Mouse (Mus musculus) stomach, embryonic 14.5 days (tissue): ENCODE measurements around the gene Gjd3. TPM values are rescaled to one million over a fixed set of nuclear protein-coding genes. Genes with fewer than 3 reads are reported as not detected.
"Not testable (repeated sequence)": the region's sequence is repeated elsewhere in the genome, so short reads cannot be mapped to it uniquely, and the experiment has no call there.

ENCODE experiments used
- ATAC-seq: fragments of 200-750 bp; cut with Nextera tagmentation; 2 replicates; pipeline ENCODE4 v1.8.0; 2017; ENCODE audit warnings: low read depth, moderate TSS enrichment; ENCODE audit not compliant: insufficient number of reproducible peaks, insufficient read depth, low FRiP score
- H3K27ac ChIP-seq: fragments of 300-500 bp; sonication (generic); 2 replicates; pipeline ENCODE4 v1.5.1; 2014; ENCODE audit warnings: mild to moderate bottlenecking, low read length, moderate library complexity, mixed read lengths
- H3K27me3 ChIP-seq: fragments of 300-500 bp; sonication (generic); 2 replicates; pipeline ENCODE4 v1.6.1; 2014; ENCODE audit warnings: low read length, control low read depth, mixed read lengths; ENCODE audit not compliant: control insufficient read depth, insufficient read depth
- H3K36me3 ChIP-seq: fragments of 300-500 bp; sonication (generic); 2 replicates; pipeline ENCODE4 v1.6.1; 2014; ENCODE audit warnings: mild to moderate bottlenecking, control low read depth, low read length, moderate library complexity, mixed read lengths; ENCODE audit not compliant: control insufficient read depth, insufficient read depth
- H3K4me1 ChIP-seq: fragments of 300-500 bp; sonication (generic); 2 replicates; pipeline ENCODE4 v1.6.1; 2014; ENCODE audit warnings: low read length, control low read depth, mixed read lengths; ENCODE audit not compliant: control insufficient read depth, insufficient read depth
- H3K4me2 ChIP-seq: fragments of 300-500 bp; sonication (generic); replicated peaks from 2 replicates; pipeline ENCODE4 v1.6.1; 2014; ENCODE audit warnings: low read depth, low read length, control low read depth
- H3K4me3 ChIP-seq: fragments of 300-500 bp; sonication (generic); 2 replicates; pipeline ENCODE4 v1.5.1; 2014; ENCODE audit warnings: low read depth, low read length, control low read depth
- H3K9ac ChIP-seq: fragments of 300-500 bp; sonication (generic); replicated peaks from 2 replicates; pipeline ENCODE4 v1.6.1; 2014; ENCODE audit warnings: low read depth, mild to moderate bottlenecking, control low read depth, low read length, moderate library complexity, mixed read lengths
- H3K9me3 ChIP-seq: fragments of 300-500 bp; sonication (generic); 2 replicates; pipeline ENCODE4 v1.6.1; 2016; ENCODE audit warnings: low read depth, low read length, control low read depth; ENCODE audit not compliant: control insufficient read depth
- WGBS: fragments of 180-500 bp; shearing (Covaris S2); extraction: QIAGEN DNeasy Blood & Tissue Kit; methylation state at CpG from one replicate; pipeline ENCODE4 v1.1.7; 2014; 5-methylcytosine and 5-hydroxymethylcytosine counted together
- polyA plus RNA-seq: library from polyadenylated mRNA; unstranded; fragments of >200 nt; fragmentation: Nextera tagmentation; extraction: Ambion mirVana; gene quantifications from 2 replicates; pipeline ENCODE4 v1.2.1, GENCODE M21; 2014

Gene Gjd3
- polyA plus RNA-seq, 1 experiment from 2014 or later = not detected

DNA sequence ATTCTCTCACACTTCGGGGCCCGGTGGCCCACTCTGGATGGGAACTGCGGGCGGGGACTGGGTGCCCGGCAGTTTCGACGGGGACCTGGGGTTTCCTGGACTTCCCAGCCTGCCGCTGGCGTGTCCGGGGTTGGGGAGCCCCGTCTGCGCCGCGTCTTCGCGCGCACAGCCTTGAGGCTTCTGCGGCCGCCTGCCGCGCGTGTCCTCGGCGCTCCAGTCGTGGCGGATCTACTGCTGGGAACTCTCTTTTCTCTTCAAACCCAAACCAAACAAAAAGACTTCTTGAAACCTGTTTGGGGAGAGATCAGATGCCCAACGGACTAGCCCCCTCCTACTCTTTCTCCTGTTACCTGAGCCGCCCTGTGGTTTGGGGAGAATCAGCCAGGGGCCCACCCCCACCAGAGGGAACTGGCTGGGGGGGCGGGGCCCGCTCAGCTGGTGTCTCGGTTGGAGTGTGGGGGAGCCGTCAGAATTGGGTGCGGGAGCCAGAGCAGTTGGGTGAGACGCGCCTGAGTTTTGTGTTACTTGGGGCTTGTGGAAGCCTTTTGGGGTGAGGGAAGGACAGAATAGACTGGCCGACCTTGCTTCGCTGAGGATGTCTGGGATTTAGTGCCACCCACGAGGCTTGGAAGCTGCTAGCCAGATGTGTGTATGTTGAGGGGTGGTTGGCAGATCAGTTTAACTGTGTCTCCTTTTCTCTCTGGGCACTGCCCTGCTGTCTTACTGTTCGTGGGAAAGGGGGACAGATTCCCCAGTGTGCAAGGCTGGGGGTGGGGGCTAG is 44.7 kb downstream of the Gjd3 start:
- Histone ChIP-seq H3K9ac (peak overlapping the region; percentile 92), H3K4me3 (peak overlapping the region; percentile 87), H3K27ac (peak overlapping the region; percentile 96), H3K4me1 (peaks cover 71% of the 10 kb centered on the region), H3K36me3 (no peaks in the 10 kb centered on the region), H3K27me3 (no peaks in the 10 kb centered on the region), H3K9me3 (no peaks in the 10 kb centered on the region), H3K4me2 (peak overlapping the region; percentile 96)
- WGBS = under 1% methylated on average over 39 of the region's 39 CpGs
- ATAC-seq = no peak

DNA sequence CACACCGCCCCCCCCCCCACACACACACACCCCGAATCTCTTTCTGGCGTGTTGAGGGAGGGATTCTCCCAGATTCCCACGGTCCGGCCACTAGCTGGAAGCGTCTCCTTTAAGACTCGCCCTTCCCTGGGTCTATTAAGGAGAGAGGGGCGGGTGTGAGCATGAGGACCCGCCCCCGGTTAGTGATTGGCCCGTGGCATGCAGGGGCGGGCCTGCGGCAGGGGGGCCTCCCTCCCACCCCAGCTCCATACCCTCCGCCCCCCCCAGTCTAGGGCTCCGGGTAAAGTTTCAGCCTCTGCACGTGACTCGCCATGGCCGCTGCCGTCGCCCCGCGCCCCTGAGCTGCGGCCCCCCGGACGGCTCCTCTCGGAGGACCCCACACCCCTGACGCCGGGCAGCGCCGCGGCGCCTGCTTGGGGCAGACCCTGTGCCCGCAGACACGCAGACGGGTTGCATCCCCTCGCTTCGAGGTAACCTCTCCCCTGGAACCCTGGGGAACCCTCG is 45.4 kb downstream of the Gjd3 start:
- peak; percentile 87 for ATAC-seq
- Histone ChIP-seq H3K4me1 (peaks cover 71% of the 10 kb centered on the region), H3K27ac (peak overlapping the region; percentile 96), H3K4me3 (peak overlapping the region; percentile 87), H3K27me3 (no peaks in the 10 kb centered on the region), H3K36me3 (no peaks in the 10 kb centered on the region), H3K4me2 (peak overlapping the region; percentile 96), H3K9me3 (no peaks in the 10 kb centered on the region), H3K9ac (peak overlapping the region; percentile 92)
- WGBS = 1% methylated on average over 36 of the region's 38 CpGs

DNA sequence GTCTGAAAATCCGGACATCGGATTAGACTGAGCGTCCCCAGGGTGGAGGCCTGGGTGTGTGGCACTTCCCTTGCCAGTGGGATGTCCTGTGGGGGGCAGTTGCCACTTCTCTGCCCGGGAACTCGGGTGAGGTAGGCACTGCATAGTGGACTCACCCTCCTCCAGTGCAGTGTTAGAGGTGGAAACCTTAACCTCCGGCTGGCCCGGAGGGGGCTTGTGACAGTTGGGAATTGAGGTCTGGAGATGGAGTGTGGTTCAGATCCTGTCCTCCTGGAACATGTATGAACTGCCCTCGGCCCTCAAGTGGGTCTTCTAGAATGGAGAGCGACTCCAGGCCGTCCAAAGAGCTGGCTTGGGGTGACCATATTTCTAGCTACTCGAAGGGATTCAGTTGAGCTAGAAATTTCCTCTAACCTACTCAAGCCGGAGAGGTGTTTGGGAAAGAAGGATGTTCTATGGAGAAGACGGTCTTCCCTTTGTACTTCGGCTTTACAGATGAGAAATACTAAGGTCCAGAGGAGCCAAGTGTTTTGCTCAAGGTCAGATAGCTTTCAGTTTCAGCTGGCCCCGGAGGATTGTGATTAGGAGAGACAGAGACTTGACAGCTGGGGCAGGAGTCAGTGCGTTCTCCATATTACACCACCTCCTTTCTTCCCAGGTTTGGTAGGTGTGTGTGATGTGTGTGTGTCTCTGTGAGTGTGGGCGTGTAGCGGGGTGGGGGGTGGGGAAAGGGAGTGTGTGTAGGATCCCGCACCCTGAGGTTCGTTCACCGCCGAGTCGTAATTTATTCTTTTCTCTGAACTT is 46.0 kb downstream of the Gjd3 start:
- 3% methylated on average over 22 of the region's 23 CpGs for WGBS
- peak overlapping the region; percentile 96 for H3K4me2 ChIP-seq
- H3K9me3 ChIP-seq = no peaks in the 10 kb centered on the region
- H3K27ac ChIP-seq = peak overlapping the region; percentile 96
- H3K36me3 ChIP-seq = no peaks in the 10 kb centered on the region
- H3K4me3 ChIP-seq = peak overlapping the region; percentile 87
- H3K9ac ChIP-seq = peak overlapping the region; percentile 43
- H3K4me1 ChIP-seq = peaks cover 71% of the 10 kb centered on the region
- no peak; the same call in 1 of the 2 replicates for ATAC-seq
- H3K27me3 ChIP-seq = no peaks in the 10 kb centered on the region

DNA sequence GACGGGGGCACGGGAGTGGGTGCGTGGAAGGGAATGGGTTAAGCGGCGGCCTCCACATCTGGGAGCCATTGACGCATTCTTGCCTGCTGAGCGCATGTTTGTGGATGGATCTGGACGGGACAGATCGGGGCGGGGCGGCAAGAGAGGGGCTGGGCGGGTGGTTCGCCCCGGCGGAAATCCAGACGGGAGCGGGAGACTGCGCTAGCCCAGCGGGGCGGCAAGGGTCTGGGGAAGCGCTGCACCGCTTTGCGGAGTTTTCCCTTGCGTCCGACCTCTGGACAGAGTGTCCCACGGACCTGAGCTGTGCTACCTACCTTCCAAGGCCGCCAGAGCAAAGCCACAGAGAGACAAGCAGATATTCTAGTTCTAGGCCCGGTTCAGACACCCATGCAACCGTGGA is 46.6 kb downstream of the Gjd3 start:
- H3K36me3 ChIP-seq = no peaks in the 10 kb centered on the region
- ATAC-seq = peak; percentile 50
- no peaks in the 10 kb centered on the region for H3K27me3 ChIP-seq
- peak overlapping the region; percentile 87 for H3K4me3 ChIP-seq
- H3K9me3 ChIP-seq = no peaks in the 10 kb centered on the region
- H3K27ac ChIP-seq = peak overlapping the region; percentile 96
- peak overlapping the region; percentile 96 for H3K4me2 ChIP-seq
- peaks cover 71% of the 10 kb centered on the region for H3K4me1 ChIP-seq
- 1% methylated on average over 29 of the region's 29 CpGs for WGBS
- H3K9ac ChIP-seq = peak overlapping the region; percentile 43

DNA sequence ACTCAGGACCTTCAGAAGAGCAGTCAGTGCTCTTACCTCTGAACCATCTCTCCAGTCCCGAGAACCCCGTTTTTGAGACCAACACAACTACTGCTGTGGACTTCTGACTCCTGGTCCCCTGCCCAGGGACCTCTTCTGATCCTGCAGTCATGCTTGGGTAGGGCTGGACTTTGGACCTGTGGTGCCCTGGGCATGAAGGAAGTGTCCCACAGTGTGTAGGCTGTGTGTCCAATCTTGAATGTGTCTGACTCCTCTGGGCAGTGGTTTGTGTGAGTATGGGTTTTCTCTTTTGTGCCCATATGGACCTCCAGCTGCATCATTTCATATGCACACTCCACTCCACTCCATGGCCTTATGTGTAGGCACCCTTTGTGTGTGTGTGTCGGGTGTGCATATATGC is 47.7 kb downstream of the Gjd3 start:
- no peak for ATAC-seq
- H3K27ac ChIP-seq = no peak overlapping the region
- H3K9me3 ChIP-seq = no peaks in the 10 kb centered on the region
- no peak overlapping the region for H3K4me2 ChIP-seq
- H3K4me1 ChIP-seq = peaks cover 71% of the 10 kb centered on the region
- no peaks in the 10 kb centered on the region for H3K36me3 ChIP-seq
- H3K9ac ChIP-seq = no peak overlapping the region
- H3K4me3 ChIP-seq = no peak overlapping the region
- 82% methylated on average over 3 of the region's 3 CpGs for WGBS
- no peaks in the 10 kb centered on the region for H3K27me3 ChIP-seq

DNA sequence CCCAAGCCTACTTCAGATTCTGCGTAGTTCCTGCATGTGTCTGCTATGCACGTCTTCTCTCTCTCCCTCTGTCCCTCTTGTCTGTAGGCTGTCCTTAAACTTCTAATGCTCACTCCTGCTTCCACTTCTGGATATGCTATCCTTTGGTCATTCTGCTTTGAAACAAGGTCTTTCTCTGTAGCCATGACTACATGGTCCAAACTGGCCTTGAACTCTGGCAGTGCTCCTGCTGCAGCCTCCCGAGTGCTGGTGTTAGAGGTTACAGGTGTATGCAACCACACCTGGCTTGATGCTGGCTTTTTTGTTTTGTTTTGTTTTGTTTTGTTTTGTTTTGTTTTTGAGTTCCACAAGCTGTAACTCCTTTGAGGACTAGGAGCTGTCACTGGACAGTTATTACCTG is 48.4 kb downstream of the Gjd3 start:
- 90% methylated on average over 3 of the region's 3 CpGs for WGBS
- no peaks in the 10 kb centered on the region for H3K27me3 ChIP-seq
- no peak for ATAC-seq
- H3K36me3 ChIP-seq = no peaks in the 10 kb centered on the region
- H3K27ac ChIP-seq = no peak overlapping the region
- no peak overlapping the region for H3K9ac ChIP-seq
- peaks cover 71% of the 10 kb centered on the region for H3K4me1 ChIP-seq
- H3K4me3 ChIP-seq = no peak overlapping the region
- H3K9me3 ChIP-seq = no peaks in the 10 kb centered on the region
- H3K4me2 ChIP-seq = no peak overlapping the region

DNA sequence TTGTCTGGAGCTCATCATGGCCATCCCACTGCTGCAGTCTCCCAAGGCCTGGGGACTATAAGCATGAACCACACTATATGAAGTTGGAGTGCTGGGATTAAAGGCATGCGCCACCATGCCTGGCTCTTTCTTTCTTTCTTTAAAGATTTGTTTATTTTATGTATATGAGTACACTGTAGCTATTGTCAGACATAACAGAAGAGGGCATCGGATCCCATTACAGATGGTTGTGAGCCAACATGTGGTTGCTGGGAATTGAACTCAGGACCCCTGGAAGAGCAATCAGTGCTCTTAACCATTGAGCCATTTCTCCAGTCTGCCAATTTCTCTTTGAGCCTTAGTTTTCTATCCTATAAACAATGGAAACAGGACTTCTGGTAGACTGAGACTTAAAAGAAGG is 49.0 kb downstream of the Gjd3 start:
- H3K36me3 ChIP-seq, H3K4me3 ChIP-seq, ATAC-seq, H3K4me2 ChIP-seq, H3K27ac ChIP-seq, H3K9me3 ChIP-seq, H3K27me3 ChIP-seq, H3K9ac ChIP-seq: not testable (repeated sequence)
- WGBS = 89% methylated on average over 2 of the region's 2 CpGs
- H3K4me1 ChIP-seq = peaks cover 71% of the 10 kb centered on the region

DNA sequence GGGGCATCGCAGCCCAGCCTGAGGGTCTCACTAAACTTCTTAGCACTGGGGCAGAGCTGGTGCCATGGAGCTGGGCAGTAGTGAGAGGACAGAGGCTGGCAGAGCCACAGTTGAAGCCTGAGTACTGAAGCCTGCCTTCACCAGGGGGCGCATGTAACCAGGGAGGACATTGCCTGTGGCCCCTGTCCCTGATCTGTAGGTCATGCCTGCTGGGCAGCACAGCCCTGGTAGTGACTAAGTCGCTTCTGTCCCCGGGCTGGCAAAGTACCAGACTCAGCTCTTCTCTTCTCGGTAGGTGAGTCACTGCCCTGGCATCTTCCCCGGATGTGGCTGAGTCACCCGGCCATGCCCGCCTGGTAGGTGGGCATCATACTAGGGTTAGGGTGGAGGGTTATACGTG is 49.7 kb downstream of the Gjd3 start:
- Histone ChIP-seq H3K4me2 (peak overlapping the region; percentile 32), H3K36me3 (no peaks in the 10 kb centered on the region), H3K9ac (no peak overlapping the region), H3K4me3 (no peak overlapping the region), H3K27me3 (no peaks in the 10 kb centered on the region), H3K4me1 (peaks cover 73% of the 10 kb centered on the region), H3K9me3 (no peaks in the 10 kb centered on the region), H3K27ac (peak overlapping the region; percentile 87)
- 45% methylated on average over 9 of the region's 9 CpGs for WGBS
- ATAC-seq = no peak
